Mouse (Mus musculus): ENCODE measurements at regions not wholly inside any gene's neighbourhood (a gene's known extent, or its start where the extent isn't known, plus 50 kb on each side); places are given as distances from the start of the nearest gene placed in this dataset.

DNA sequence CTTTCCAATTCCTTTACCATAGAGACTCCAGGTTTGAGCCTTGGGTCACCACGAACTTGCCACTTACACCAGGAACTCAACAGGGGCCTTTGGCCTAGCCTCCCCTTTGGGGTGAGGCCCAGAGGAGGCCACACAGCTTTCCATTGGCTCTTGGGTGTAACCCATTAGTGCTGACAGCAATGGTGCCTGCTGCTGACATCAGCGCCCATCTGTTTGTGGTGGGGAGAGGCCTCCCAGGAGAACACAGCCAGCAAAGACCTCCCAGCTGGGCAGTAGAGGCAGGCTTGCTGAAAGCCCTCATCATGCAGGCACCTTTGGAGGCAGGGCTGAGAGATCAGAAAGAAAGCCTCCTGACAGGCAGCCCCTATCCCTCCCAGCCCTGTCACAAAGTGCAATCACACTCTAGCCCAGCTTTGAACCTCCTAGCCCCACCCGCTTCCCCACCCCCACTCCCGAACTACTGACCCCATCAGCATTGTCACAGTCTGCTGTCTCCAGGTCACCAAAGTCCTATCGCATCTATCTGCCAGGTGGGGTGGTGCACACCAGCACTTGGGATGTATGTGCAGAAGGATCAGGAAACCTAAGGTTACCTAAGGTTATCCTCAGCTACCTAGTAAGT, 83.7 kb downstream of the Vegfa start:
- H3K27ac ChIP-seq (ENCODE audit: insufficient read depth, low read depth, low read length, poor library complexity, severe bottlenecking): no peak overlapping the region
- H3K4me3 ChIP-seq (ENCODE audit: insufficient read depth in 1 of 2, low read depth in 1 of 2, low read length in 2 of 2, poor library complexity in 1 of 2, severe bottlenecking in 1 of 2): no peak overlapping the region
- H3K9ac ChIP-seq (ENCODE audit: insufficient read depth, low read depth, low read length, poor library complexity, severe bottlenecking): no peak overlapping the region
- TF ChIP-seq ZC3H11A (IDR thresholded peaks at IDR 0.05; ENCODE audit: borderline replicate concordance, low read depth, low read length) (no peak), ZNF384 (IDR thresholded peaks at IDR 0.05; ENCODE audit: low read depth, low read length) (no peak), HCFC1 (IDR thresholded peaks at IDR 0.05; ENCODE audit: borderline replicate concordance, insufficient read depth, low read length) (no peak), MAFK (IDR thresholded peaks at IDR 0.05; ENCODE audit: insufficient read depth, low read depth, low read length) (no peak), CHD2 (IDR thresholded peaks at IDR 0.05; ENCODE audit: low read depth, low read length) (no peak)
- no peaks in the 10 kb centered on the region for H3K9me3 ChIP-seq (ENCODE audit: control insufficient read depth, insufficient read depth, low read depth, low read length)
- H3K4me1 ChIP-seq (ENCODE audit: control insufficient read depth in 2 of 2, insufficient read depth in 2 of 2, low read length in 2 of 2, poor library complexity in 1 of 2): no peaks in the 10 kb centered on the region
- DNase-seq (ENCODE audit: low read depth, low spot score): no peak
- H3K36me3 ChIP-seq (ENCODE audit: control insufficient read depth, insufficient read depth, low read length, poor library complexity, severe bottlenecking): no peaks in the 10 kb centered on the region
- in situ Hi-C loops (cut with MboI; ENCODE audit: low sequenced_read_pairs in 2 of 2, unreplicated experiment in 2 of 2): no loop called here

DNA sequence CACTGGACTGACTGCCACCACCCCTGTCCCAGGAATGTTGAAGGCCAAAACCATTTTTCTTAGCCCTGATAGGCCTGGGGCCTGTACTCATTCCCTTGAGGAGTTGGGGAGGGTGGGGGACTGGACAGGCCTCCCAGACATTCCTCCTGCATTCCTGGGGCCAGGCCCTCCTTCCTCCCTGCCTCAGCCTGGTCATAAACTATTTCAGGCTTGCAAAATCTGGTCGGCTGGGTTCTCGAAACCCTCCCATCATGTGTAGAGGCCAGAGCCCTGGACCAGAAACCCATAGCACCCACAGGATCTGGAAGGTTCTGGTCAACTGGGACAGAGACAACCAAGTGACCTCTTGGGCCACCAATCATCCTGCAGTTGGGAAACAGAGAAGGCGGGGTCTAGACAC, 87.2 kb downstream of the Vegfa start:
- Histone ChIP-seq H3K36me3 (ENCODE audit: control insufficient read depth, insufficient read depth, low read length, poor library complexity, severe bottlenecking) (no peaks in the 10 kb centered on the region), H3K4me1 (ENCODE audit: control insufficient read depth in 2 of 2, insufficient read depth in 2 of 2, low read length in 2 of 2, poor library complexity in 1 of 2) (0 out of 4 replicates have a peak, but pooled peaks cover 0 to 2% of the 10 kb centered on the region in 2 experiments), H3K9me3 (ENCODE audit: control insufficient read depth, insufficient read depth, low read depth, low read length) (no peaks in the 10 kb centered on the region), H3K4me3 (ENCODE audit: insufficient read depth in 1 of 2, low read depth in 1 of 2, low read length in 2 of 2, poor library complexity in 1 of 2, severe bottlenecking in 1 of 2) (no peak overlapping the region), H3K27ac (ENCODE audit: insufficient read depth, low read depth, low read length, poor library complexity, severe bottlenecking) (no peak overlapping the region), H3K9ac (ENCODE audit: insufficient read depth, low read depth, low read length, poor library complexity, severe bottlenecking) (no peak overlapping the region)
- no peak for DNase-seq (ENCODE audit: low read depth, low spot score)
- in situ Hi-C loops (cut with MboI; ENCODE audit: low sequenced_read_pairs in 2 of 2, unreplicated experiment in 2 of 2): no loop called here
- TF ChIP-seq CHD2 (IDR thresholded peaks at IDR 0.05; ENCODE audit: low read depth, low read length): no peak
- no peak for TF ChIP-seq ZC3H11A (IDR thresholded peaks at IDR 0.05; ENCODE audit: borderline replicate concordance, low read depth, low read length)
- no peak for TF ChIP-seq ZNF384 (IDR thresholded peaks at IDR 0.05; ENCODE audit: low read depth, low read length)
- no peak for TF ChIP-seq MAFK (IDR thresholded peaks at IDR 0.05; ENCODE audit: insufficient read depth, low read depth, low read length)
- TF ChIP-seq HCFC1 (IDR thresholded peaks at IDR 0.05; ENCODE audit: borderline replicate concordance, insufficient read depth, low read length): no peak

DNA sequence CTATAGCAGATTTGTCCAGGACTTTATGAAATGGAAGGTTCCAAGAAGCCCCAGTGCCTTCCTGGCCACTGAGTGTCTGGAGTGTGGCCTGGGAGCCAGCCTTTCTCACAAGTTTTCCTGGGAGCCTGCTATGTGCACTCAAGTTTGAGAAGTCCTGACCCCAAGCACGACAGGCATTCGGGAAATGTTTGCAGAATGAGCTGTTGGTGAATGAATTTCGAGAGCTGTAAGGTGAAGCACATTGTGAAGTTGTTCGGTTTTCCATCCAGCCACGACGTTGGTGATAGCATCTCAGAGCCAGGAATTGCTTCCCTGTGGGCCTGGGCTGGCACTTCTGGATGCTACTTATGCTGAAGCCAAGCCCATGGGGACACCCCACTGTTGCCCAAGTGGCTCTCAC, 88.9 kb downstream of the Vegfa start:
- no peak for DNase-seq (ENCODE audit: low read depth, low spot score)
- Histone ChIP-seq H3K9me3 (ENCODE audit: control insufficient read depth, insufficient read depth, low read depth, low read length) (no peaks in the 10 kb centered on the region), H3K36me3 (ENCODE audit: control insufficient read depth, insufficient read depth, low read length, poor library complexity, severe bottlenecking) (no peaks in the 10 kb centered on the region), H3K4me3 (ENCODE audit: insufficient read depth in 1 of 2, low read depth in 1 of 2, low read length in 2 of 2, poor library complexity in 1 of 2, severe bottlenecking in 1 of 2) (no peak overlapping the region), H3K27ac (ENCODE audit: insufficient read depth, low read depth, low read length, poor library complexity, severe bottlenecking) (no peak overlapping the region), H3K4me1 (ENCODE audit: control insufficient read depth in 2 of 2, insufficient read depth in 2 of 2, low read length in 2 of 2, poor library complexity in 1 of 2) (peaks cover 0 to 6% of the 10 kb centered on the region in 2 experiments; a peak in 1 of 4 replicates), H3K9ac (ENCODE audit: insufficient read depth, low read depth, low read length, poor library complexity, severe bottlenecking) (no peak overlapping the region)
- TF ChIP-seq ZC3H11A (IDR thresholded peaks at IDR 0.05; ENCODE audit: borderline replicate concordance, low read depth, low read length): no peak
- TF ChIP-seq ZNF384 (IDR thresholded peaks at IDR 0.05; ENCODE audit: low read depth, low read length): no peak
- TF ChIP-seq HCFC1 (IDR thresholded peaks at IDR 0.05; ENCODE audit: borderline replicate concordance, insufficient read depth, low read length): no peak
- in situ Hi-C loops (cut with MboI; ENCODE audit: low sequenced_read_pairs in 2 of 2, unreplicated experiment in 2 of 2): no loop called here

DNA sequence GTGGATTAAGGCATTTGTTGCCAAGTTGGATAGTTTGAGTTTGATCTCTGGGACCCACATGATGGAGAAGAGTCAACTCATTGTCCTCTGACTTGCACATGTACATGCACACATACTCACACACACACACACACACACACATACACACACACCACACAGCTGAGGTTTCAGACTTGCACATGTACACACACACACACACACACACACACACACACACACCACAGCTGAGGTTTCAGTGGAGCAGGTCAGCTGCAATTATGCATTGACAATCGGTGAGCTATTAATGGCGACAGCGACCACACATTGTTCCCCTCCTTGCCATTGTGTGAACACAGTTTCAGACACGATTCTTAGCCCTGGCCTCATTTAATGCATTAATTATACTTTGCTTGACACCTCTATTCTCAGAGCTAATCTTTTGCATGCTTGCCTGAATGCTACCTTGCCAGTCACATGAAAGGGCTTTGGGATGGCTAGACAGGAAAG, 90.2 kb downstream of the Vegfa start:
- Histone ChIP-seq H3K4me3 (ENCODE audit: insufficient read depth in 1 of 2, low read depth in 1 of 2, low read length in 2 of 2, poor library complexity in 1 of 2, severe bottlenecking in 1 of 2) (no peak overlapping the region), H3K9ac (ENCODE audit: insufficient read depth, low read depth, low read length, poor library complexity, severe bottlenecking) (no peak overlapping the region), H3K36me3 (ENCODE audit: control insufficient read depth, insufficient read depth, low read length, poor library complexity, severe bottlenecking) (no peaks in the 10 kb centered on the region), H3K9me3 (ENCODE audit: control insufficient read depth, insufficient read depth, low read depth, low read length) (no peaks in the 10 kb centered on the region), H3K4me1 (ENCODE audit: control insufficient read depth in 2 of 2, insufficient read depth in 2 of 2, low read length in 2 of 2, poor library complexity in 1 of 2) (peaks cover 0 to 6% of the 10 kb centered on the region in 2 experiments; a peak in 1 of 4 replicates), H3K27ac (ENCODE audit: insufficient read depth, low read depth, low read length, poor library complexity, severe bottlenecking) (no peak overlapping the region)
- TF ChIP-seq ZC3H11A (IDR thresholded peaks at IDR 0.05; ENCODE audit: borderline replicate concordance, low read depth, low read length): no peak
- no peak for TF ChIP-seq CHD2 (IDR thresholded peaks at IDR 0.05; ENCODE audit: low read depth, low read length)
- TF ChIP-seq HCFC1 (IDR thresholded peaks at IDR 0.05; ENCODE audit: borderline replicate concordance, insufficient read depth, low read length): no peak
- no peak for DNase-seq (ENCODE audit: low read depth, low spot score)
- in situ Hi-C loops (cut with MboI; ENCODE audit: low sequenced_read_pairs in 2 of 2, unreplicated experiment in 2 of 2): no loop called here
